Mouse (Mus musculus) ES-E14 (cell line): Measurements from ENCODE around the gene Rnf220. TPM values are rescaled to one million over a fixed set of nuclear protein-coding genes. Genes with fewer than 3 reads are reported as not detected.
A peak's percentile ranks its signal among the peaks of the same experiment; 100 is the strongest.

ENCODE experiments used
- DNase-seq: peaks from one replicate; pipeline ENCODE4 v3.0.0-alpha.2; 2013; ENCODE audit warnings: low read depth, low spot score
- H3K27ac ChIP-seq: 2 replicates; pipeline ENCODE4 v1.5.1; 2012; ENCODE audit warnings: low read depth, mild to moderate bottlenecking, low read length, moderate library complexity, mixed read lengths; ENCODE audit not compliant: poor library complexity, insufficient read depth, severe bottlenecking
- H3K36me3 ChIP-seq: 2 replicates; pipeline ENCODE4 v1.6.1; 2012; ENCODE audit warnings: mild to moderate bottlenecking, low read length, moderate library complexity, mixed read lengths; ENCODE audit not compliant: control insufficient read depth, poor library complexity, insufficient read depth, severe bottlenecking
- H3K4me1 ChIP-seq, 2 experiments: fragments of 150-350 bp in 1 of 2; sonication (generic) in 1 of 2; 2 replicates each; pipeline ENCODE4 v1.6.1; 2012; ENCODE audit warnings: low read length in 2 of 2, mild to moderate bottlenecking in 1 of 2, mixed read lengths in 1 of 2; ENCODE audit not compliant: control insufficient read depth in 2 of 2, insufficient read depth in 2 of 2, poor library complexity in 1 of 2
- H3K4me3 ChIP-seq, 2 experiments: fragments of 150-350 bp in 1 of 2; sonication (generic) in 1 of 2; 2 replicates each; pipeline ENCODE4 v1.5.1; 2012; ENCODE audit warnings: low read length in 2 of 2, low read depth in 1 of 2, mild to moderate bottlenecking in 1 of 2, mixed read lengths in 1 of 2; ENCODE audit not compliant: insufficient read depth in 1 of 2, poor library complexity in 1 of 2, severe bottlenecking in 1 of 2
- H3K9ac ChIP-seq: 2 replicates; pipeline ENCODE4 v1.6.1; 2012; ENCODE audit warnings: low read depth, mild to moderate bottlenecking, low read length, mixed read lengths; ENCODE audit not compliant: poor library complexity, insufficient read depth, severe bottlenecking
- H3K9me3 ChIP-seq: fragments of 150-350 bp; sonication (generic); 2 replicates; pipeline ENCODE4 v1.6.1; 2012; ENCODE audit warnings: low read depth, mild to moderate bottlenecking, low read length; ENCODE audit not compliant: control insufficient read depth, insufficient read depth
- CHD2 ChIP-seq: IDR thresholded peaks from 2 replicates; pipeline ENCODE4 v1.6.1; 2014; ENCODE audit warnings: mild to moderate bottlenecking, low read depth, low read length, inconsistent platforms
- HCFC1 ChIP-seq: IDR thresholded peaks from 2 replicates; pipeline ENCODE4 v1.6.1; 2012; ENCODE audit warnings: low read length, inconsistent platforms, borderline replicate concordance; ENCODE audit not compliant: insufficient read depth
- MAFK ChIP-seq: IDR thresholded peaks from 2 replicates; pipeline ENCODE4 v1.6.1; 2014; ENCODE audit warnings: mild to moderate bottlenecking, low read depth, low read length, inconsistent platforms; ENCODE audit not compliant: insufficient read depth
- ZC3H11A ChIP-seq: IDR thresholded peaks from 2 replicates; pipeline ENCODE4 v1.6.1; 2012; ENCODE audit warnings: low read depth, mild to moderate bottlenecking, inconsistent platforms, low read length, borderline replicate concordance
- ZNF384 ChIP-seq: IDR thresholded peaks from 2 replicates; pipeline ENCODE4 v1.6.1; 2012; ENCODE audit warnings: low read depth, low read length, inconsistent platforms
- in situ Hi-C, 2 experiments: fragments of 600-800 bp; cut with MboI; formaldehyde crosslinking; loops; one replicate each; pipeline ENCODE4 v1.15.1; 2025; ENCODE audit warnings: low sequenced_read_pairs in 2 of 2, inconsistent platforms in 1 of 2; ENCODE audit not compliant: unreplicated experiment in 2 of 2
- total RNA-seq: library from RNA; depleted of rRNA; stranded (reverse); fragments of 300-350 nt; gene quantifications from 2 replicates; pipeline ENCODE4 v1.2.3, GENCODE M21; 2012

Rnf220 gene
- total RNA-seq, 1 experiment = 130 TPM

DNA sequence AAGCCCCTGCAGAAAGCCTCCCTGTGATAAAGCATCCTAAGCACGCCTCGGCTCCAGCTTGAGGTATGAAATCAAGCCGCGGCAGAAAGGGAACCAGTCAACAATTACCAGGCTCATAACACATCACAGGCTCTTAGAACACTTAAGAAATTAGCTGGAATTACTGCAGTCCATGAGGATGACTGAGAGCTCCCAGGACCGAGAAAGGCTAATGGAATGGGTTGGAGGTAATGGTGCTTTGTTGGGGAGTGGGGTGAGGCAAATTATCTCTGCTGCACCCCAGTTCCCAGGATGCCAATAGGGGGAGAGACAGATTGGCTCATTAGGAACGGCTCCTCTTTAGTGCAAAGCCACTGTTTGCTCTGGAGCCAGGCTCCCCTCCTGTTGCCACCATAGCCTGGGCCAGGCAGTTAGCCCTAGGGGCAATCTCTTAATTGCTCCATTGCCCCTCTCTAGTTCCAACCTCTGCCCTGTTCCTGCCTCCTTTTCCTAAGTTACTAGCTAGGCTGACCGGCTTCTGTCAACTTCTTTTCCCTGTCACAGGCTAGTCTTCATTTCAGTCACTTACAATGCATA lies 262.6 kb downstream of the Rnf220 start:
- Histone ChIP-seq H3K27ac (no peak overlapping the region), H3K4me3 (no peak overlapping the region), H3K36me3 (no peaks in the 10 kb centered on the region), H3K9ac (no peak overlapping the region), H3K4me1 (no peaks in the 10 kb centered on the region), H3K9me3 (no peaks in the 10 kb centered on the region)
- in situ Hi-C loops = no loop called here
- no peak for DNase-seq
- TF ChIP-seq HCFC1 (no peak), ZC3H11A (no peak)

DNA sequence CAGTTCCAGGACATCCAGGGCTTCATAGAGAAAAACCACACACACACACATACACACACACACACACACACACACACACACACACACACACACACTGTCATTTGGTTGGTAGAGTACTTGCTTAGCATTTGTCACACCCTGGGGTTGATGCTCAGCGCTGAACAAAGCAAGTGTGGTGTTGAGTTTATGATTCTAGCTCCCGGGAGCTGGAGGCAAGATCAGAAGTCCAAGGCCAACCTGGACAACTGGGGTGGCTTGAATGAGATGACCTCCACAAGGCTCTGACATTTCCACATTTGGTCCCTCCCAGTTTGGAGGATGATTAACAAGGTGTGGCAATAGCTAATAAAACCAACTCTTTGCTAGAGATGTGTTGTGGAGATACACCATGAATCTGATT lies 265.6 kb downstream of the Rnf220 start:
- Histone ChIP-seq H3K4me3 (no peak overlapping the region), H3K4me1 (no peaks in the 10 kb centered on the region), H3K9me3 (no peaks in the 10 kb centered on the region), H3K36me3 (no peaks in the 10 kb centered on the region), H3K9ac (no peak overlapping the region), H3K27ac (no peak overlapping the region)
- in situ Hi-C loops = no loop called here
- no peak for TF ChIP-seq CHD2
- TF ChIP-seq MAFK = no peak
- no peak for TF ChIP-seq ZNF384
- no peak for TF ChIP-seq ZC3H11A
- no peak for TF ChIP-seq HCFC1
- no peak for DNase-seq

DNA sequence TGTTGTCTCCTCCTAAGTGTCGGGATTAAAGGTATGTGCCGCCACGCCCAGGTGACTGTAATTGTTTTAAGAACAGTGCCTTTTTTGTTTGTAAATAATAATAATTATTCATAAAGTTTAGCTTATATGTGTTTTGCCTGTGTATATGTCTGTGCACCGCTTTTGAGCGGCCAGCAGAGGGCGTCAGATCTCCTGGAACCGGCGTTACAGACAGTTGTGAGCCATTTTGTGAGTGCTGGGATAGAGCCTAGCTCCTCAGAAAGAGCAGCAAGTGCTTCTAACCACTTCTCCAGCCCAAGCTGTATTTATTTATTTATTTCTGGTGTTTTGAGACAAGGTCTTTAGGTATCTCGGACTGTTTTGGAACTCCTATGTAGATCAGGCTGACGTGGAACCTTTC lies 266.5 kb downstream of the Rnf220 start:
- no peaks in the 10 kb centered on the region for H3K36me3 ChIP-seq
- no peak overlapping the region for H3K27ac ChIP-seq
- peak; percentile 41 for DNase-seq
- H3K4me1 ChIP-seq = no peaks in the 10 kb centered on the region
- TF ChIP-seq ZC3H11A (peak; percentile 55), ZNF384 (no peak)
- H3K9me3 ChIP-seq = no peaks in the 10 kb centered on the region
- H3K4me3 ChIP-seq = no peak overlapping the region
- no peak overlapping the region for H3K9ac ChIP-seq
- in situ Hi-C loops = no loop called here

DNA sequence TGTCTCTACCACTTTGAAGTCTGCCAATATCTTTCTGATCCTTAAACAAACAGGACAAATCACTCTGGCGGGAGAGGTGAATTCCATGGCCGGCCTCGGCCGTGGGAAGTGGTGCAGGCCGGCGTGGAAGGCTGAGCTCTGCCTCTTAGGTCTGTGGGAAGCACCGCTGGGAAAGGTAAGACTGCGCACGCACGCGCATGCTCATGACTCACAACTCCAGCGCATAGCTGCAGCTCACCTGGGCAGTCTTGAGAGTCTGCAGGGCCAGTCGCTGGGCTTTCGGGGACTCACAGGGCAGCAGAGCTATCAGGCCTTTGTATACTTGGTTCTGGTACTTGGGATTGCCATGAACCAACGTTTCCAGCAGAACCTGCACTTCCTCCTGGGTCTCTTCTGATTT lies 267.3 kb downstream of the Rnf220 start:
- Histone ChIP-seq H3K4me3 (peak overlapping the region in 1 of 2 experiments; percentile 15; a peak in 1 of 4 replicates), H3K9ac (no peak overlapping the region), H3K4me1 (peaks cover 0 to 3% of the 10 kb centered on the region in 2 experiments; a peak in 1 of 4 replicates), H3K27ac (no peak overlapping the region), H3K9me3 (no peaks in the 10 kb centered on the region), H3K36me3 (no peaks in the 10 kb centered on the region)
- in situ Hi-C loops = no loop called here
- DNase-seq = no peak
- TF ChIP-seq ZNF384 (no peak), CHD2 (no peak)

DNA sequence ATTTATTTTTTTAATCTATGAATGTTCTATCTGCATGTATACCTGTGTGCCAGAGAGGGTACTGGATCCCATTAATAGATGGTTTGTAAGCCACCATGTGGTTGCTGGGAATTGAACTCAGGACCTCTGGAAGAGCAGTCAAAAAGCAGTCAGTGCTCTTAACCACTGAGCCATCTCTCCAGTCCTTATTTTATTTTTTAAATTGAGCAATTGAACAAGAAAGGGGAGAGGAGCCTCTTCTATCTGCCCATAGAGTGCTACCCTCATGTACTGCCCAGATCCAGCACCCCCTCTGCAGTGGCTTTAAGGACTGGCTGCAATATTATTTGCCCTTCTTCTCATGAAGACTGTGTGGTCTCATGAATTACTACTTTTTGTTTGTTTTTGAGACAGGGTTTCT lies 271.6 kb downstream of the Rnf220 start:
- peaks cover 0 to 3% of the 10 kb centered on the region in 2 experiments; a peak in 1 of 4 replicates for H3K4me1 ChIP-seq
- H3K9me3 ChIP-seq = no peaks in the 10 kb centered on the region
- in situ Hi-C loops = no loop called here
- H3K4me3 ChIP-seq = no peak overlapping the region
- DNase-seq = no peak
- no peak overlapping the region for H3K27ac ChIP-seq
- no peak overlapping the region for H3K9ac ChIP-seq
- H3K36me3 ChIP-seq = no peaks in the 10 kb centered on the region
- TF ChIP-seq MAFK (no peak), ZNF384 (no peak), CHD2 (no peak), HCFC1 (no peak)
